Mouse (Mus musculus) liver, postnatal 0 days (tissue): Measurements from ENCODE around the gene Csde1. TPM values are rescaled to one million over a fixed set of nuclear protein-coding genes. Genes with fewer than 3 reads are reported as not detected.

Source experiments
- ATAC-seq: fragments of 200-750 bp; cut with Nextera tagmentation; 2 replicates; pipeline ENCODE4 v1.8.0; 2017; ENCODE audit warnings: mild to moderate bottlenecking, moderate library complexity
- DNase-seq: peaks from one replicate; pipeline ENCODE4 v3.0.0-alpha.2; 2016
- H3K27ac ChIP-seq: fragments of 300-500 bp; sonication (generic); 2 replicates; pipeline ENCODE4 v1.5.1; 2014; ENCODE audit warnings: antibody characterized with exemption, moderate library complexity, mild to moderate bottlenecking, low read depth
- H3K27me3 ChIP-seq: fragments of 300-500 bp; sonication (generic); 2 replicates; pipeline ENCODE4 v1.6.1; 2014; ENCODE audit warnings: low read length, control low read depth, mixed read lengths; ENCODE audit not compliant: insufficient read depth
- H3K36me3 ChIP-seq: fragments of 300-500 bp; sonication (generic); replicated peaks from 2 replicates; pipeline ENCODE4 v1.6.1; 2014; ENCODE audit warnings: mild to moderate bottlenecking, control low read depth, low read length, moderate library complexity, mixed read lengths; ENCODE audit not compliant: insufficient read depth
- H3K4me1 ChIP-seq: fragments of 300-500 bp; sonication (generic); 2 replicates; pipeline ENCODE4 v1.6.1; 2014; ENCODE audit warnings: antibody characterized with exemption, mild to moderate bottlenecking, control low read depth; ENCODE audit not compliant: insufficient read depth
- H3K4me2 ChIP-seq: fragments of 300-500 bp; sonication (generic); 2 replicates; pipeline ENCODE4 v1.6.1; 2014; ENCODE audit warnings: low read depth, mild to moderate bottlenecking, low read length, moderate library complexity, mixed read lengths
- H3K4me3 ChIP-seq: fragments of 300-500 bp; sonication (generic); 2 replicates; pipeline ENCODE4 v1.5.1; 2014; ENCODE audit warnings: low read depth, low read length
- H3K9ac ChIP-seq: fragments of 300-500 bp; sonication (generic); replicated peaks from 2 replicates; pipeline ENCODE4 v1.6.1; 2014; ENCODE audit warnings: mild to moderate bottlenecking, moderate library complexity
- H3K9me3 ChIP-seq: fragments of 300-500 bp; sonication (generic); 2 replicates; pipeline ENCODE4 v1.6.1; 2016; ENCODE audit warnings: mild to moderate bottlenecking, control low read depth, low read length, mixed read lengths
- CTCF ChIP-seq: sonication (generic); IDR thresholded peaks from 2 replicates; pipeline ENCODE4 v1.5.1; 2016; ENCODE audit warnings: antibody characterized with exemption, low read depth
- EP300 ChIP-seq: IDR thresholded peaks from 2 replicates; pipeline ENCODE4 v1.6.1; 2016; ENCODE audit warnings: antibody characterized with exemption, low read depth, mild to moderate bottlenecking
- WGBS: fragments of 180-500 bp; shearing (Covaris S2); extraction: QIAGEN DNeasy Blood & Tissue Kit; methylation state at CpG from one replicate; pipeline ENCODE4 v1.1.7; 2014; ENCODE audit not compliant: insufficient replicate concordance; 5-methylcytosine and 5-hydroxymethylcytosine counted together
- polyA plus RNA-seq: library from polyadenylated mRNA; unstranded; fragments of >200 nt; fragmentation: Nextera tagmentation; extraction: Ambion mirVana; gene quantifications from 2 replicates; pipeline ENCODE4 v1.2.1, GENCODE M21; 2015

The Csde1 gene
- polyA plus RNA-seq, 1 experiment from 2014 or later: 85.1 TPM

DNA sequence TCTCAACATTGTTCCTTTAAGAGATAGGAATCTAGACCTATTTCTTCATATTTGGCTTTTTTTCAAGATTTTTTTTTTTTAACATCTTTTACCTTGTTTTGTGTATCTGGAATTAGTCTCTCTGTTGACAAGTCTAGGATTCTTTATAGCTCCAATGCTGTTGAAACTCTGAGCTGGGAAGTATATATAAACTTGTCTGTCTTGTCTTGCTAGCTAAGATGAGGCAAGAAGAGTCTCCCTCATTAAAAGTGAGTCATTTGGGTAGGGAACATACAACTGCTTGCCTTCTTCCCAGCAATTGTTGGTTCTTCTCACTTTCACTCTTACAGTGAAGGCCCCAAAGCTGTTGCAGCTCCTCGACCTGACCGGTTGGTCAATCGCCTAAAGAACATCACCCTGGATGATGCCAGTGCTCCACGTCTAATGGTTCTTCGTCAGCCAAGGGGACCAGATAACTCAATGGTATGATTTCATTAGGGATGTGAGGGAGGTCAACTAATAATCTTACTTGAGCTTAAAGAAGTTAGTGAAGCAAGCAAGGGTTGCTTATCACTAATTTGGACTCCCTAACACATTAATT is 35.9 kb downstream of the Csde1 start:
- no peak for DNase-seq
- WGBS: 86% methylated on average over 5 of the region's 5 CpGs

DNA sequence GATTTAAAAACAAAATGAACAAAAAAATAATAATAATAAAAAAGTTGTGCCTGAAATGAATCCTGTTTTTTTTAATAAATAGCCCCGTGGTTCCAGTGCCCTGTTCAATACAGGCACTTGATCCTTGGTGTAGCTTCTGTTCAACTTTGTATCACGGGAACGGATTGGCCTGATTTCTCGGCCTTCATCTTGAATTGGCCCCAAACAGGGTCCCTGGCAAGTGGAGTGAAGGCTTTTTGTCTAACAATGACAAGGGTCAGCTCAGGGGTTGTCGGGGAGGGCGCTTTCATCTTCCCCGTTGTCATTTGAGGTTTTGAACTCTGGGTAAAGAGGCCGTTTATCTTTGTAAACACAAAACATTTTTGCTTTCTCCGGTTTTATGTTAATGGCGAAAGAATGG is 37.5 kb downstream of the Csde1 start:
- Histone ChIP-seq H3K9me3 (no peaks in the 10 kb centered on the region), H3K27ac (peak overlapping the region; percentile 11; the same call in 1 of the 2 replicates), H3K9ac (no peak overlapping the region; the same call in 1 of the 2 replicates), H3K4me1 (0 out of 2 replicates have a peak, but pooled peaks cover 3% of the 10 kb centered on the region), H3K27me3 (no peaks in the 10 kb centered on the region), H3K4me2 (peak overlapping the region; percentile 72), H3K36me3 (peaks cover 58% of the 10 kb centered on the region), H3K4me3 (peak overlapping the region; percentile 90)
- WGBS: 6% methylated on average over 10 of the region's 10 CpGs
- no peak for DNase-seq
- TF ChIP-seq CTCF: no peak
- peak; percentile 22 for ATAC-seq

More for the DNA sequence above, 35.9 kb downstream of the Csde1 start:
- Histone ChIP-seq H3K9me3 (no peaks in the 10 kb centered on the region), H3K27ac (no peak overlapping the region), H3K4me1 (0 out of 2 replicates have a peak, but pooled peaks cover 3% of the 10 kb centered on the region), H3K9ac (no peak overlapping the region), H3K4me3 (no peak overlapping the region), H3K27me3 (no peaks in the 10 kb centered on the region), H3K4me2 (no peak overlapping the region), H3K36me3 (peaks cover 59% of the 10 kb centered on the region)
- TF ChIP-seq EP300 (no peak), CTCF (no peak)
- ATAC-seq: no peak

DNA sequence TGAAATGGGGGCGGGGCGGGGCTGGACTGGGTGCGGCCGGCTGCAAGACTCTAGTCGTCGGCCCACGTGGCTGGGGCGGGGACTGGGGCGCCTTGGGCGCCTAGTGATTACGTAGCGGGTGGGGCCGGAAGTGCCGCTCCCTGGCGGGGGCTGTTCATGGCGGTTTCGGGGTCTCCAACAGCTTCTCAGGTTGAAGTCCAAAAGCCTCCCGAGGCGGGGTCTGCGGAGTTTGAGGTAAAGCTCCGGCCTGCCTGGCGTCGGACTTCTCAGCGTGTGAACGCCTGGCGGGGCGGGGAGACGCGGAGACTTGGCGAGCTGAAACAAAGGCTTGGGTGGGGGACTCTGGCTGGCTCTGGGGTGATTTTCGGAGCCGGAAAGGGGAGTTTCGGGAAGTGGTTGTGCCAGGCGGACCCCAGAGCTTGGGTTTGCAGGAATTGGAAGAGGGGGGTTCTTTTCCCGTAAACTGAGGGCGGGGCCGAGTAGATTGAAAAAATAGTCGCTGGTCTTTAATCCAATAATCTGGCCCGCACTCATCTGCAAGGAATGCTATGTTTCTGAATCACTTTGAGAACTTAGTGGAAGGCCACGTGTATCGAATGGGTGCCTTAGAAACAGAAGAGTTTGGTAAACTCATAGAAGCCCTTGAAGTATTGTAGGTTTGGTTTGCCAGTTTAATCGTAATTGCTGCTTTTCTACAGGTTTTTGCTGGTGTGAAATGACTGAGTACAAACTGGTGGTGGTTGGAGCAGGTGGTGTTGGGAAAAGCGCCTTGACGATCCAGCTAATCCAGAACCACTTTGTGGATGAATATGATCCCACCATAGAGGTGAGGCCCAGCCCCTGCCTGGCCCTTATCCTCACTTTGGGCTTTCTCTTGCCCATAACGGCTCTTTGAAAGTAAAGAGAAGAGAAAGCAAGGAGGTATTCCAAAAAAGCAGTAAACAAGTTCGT is 38.3 kb downstream of the Csde1 start, which contains the start of gene Nras:
Gene Nras (plus strand): TSS at position 79 of the 951 bp plus-strand sequence.
- WGBS: 2% methylated on average over 46 of the region's 46 CpGs
- Histone ChIP-seq H3K27me3 (no peaks in the 10 kb centered on the region), H3K27ac (peak within 1 kb of the TSS; percentile 93), H3K36me3 (peaks cover 60% of the 10 kb centered on the region), H3K9me3 (no peaks in the 10 kb centered on the region), H3K4me2 (peak within 1 kb of the TSS; percentile 72), H3K4me3 (peak within 1 kb of the TSS; percentile 90), H3K4me1 (0 out of 2 replicates have a peak, but pooled peaks cover 3% of the 10 kb centered on the region), H3K9ac (peak within 1 kb of the TSS; percentile 87)
- TF ChIP-seq CTCF (no peak), EP300 (peak; percentile 55; the same call in 1 of the 2 replicates)
- ATAC-seq (peak; percentile 99), DNase-seq (peak; percentile 96)

DNA sequence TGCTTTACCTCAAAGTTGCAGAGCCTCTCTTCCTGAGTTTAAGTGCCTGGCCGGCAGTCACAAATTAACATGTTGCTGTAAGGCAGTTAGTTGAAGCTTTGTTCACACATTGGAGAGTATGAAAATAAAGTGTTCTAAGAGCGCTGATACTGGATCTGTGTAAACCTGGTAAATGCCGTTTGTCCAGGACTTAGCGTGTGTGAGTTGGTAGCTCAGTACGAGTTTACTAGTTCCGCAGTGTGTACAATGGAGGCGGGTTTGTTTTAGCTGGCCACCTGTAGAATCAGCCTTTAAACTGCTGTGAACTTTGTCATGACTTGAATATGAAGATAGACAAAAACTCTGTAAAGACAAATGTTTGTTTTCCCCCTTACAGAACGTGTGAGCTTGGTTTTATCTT is 46.7 kb downstream of the Csde1 start:
- Histone ChIP-seq H3K27me3 (no peaks in the 10 kb centered on the region), H3K4me1 (no peaks in the 10 kb centered on the region), H3K4me3 (no peak overlapping the region), H3K9ac (no peak overlapping the region), H3K36me3 (peaks cover 47% of the 10 kb centered on the region), H3K9me3 (no peaks in the 10 kb centered on the region), H3K4me2 (no peak overlapping the region), H3K27ac (no peak overlapping the region)
- TF ChIP-seq CTCF: no peak
- no peak for TF ChIP-seq EP300
- 85% methylated on average over 8 of the region's 8 CpGs for WGBS
- DNase-seq (no peak), ATAC-seq (no peak)

DNA sequence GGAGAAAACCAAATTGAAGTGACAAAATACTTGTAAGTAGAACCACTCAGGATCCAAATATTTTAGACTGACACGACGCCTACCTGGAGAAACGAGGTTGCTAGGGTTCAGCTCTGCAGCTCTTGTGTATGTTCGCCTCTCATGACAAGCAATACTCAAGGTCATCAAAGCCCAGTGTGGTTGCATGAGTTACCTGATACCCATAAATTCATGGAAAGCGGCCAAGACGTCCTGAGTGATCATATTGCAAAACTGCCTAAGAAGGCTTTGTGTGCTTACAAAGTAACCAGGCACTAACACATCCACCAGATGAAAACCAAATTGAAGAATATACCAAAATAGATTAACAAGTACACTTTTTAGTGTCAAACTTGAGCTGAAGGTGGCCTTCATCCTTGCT is 48.7 kb downstream of the Csde1 start:
- H3K4me2 ChIP-seq: no peak overlapping the region
- H3K4me1 ChIP-seq: no peaks in the 10 kb centered on the region
- DNase-seq (no peak), ATAC-seq (no peak)
- no peak for TF ChIP-seq EP300
- no peak for TF ChIP-seq CTCF
- no peaks in the 10 kb centered on the region for H3K27me3 ChIP-seq
- H3K9me3 ChIP-seq: no peaks in the 10 kb centered on the region
- no peak overlapping the region for H3K9ac ChIP-seq
- H3K36me3 ChIP-seq: peaks cover 29% of the 10 kb centered on the region
- no peak overlapping the region for H3K27ac ChIP-seq
- no peak overlapping the region for H3K4me3 ChIP-seq
- 90% methylated on average over 6 of the region's 6 CpGs for WGBS

DNA sequence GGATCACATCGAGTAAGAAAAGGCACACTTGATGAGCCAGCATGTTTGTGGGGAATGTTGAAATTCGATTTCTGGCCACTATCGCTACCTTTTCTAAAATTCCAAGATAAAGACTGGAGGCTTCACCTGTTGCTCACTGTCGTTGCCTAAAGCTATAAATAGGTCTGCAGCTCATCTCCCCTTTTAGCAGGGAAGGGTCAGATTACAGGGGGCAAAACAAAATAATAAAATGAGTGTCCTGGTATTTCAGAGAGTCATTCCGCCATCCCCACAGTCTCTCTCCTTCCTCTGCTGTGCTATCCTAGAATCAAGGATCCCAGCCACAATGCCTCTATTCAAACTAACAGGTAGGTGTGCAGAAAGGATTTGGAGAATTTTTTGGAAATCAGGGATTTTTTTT is 53.5 kb downstream of the Csde1 start, which contains the start of gene Ampd1:
Gene Ampd1 (plus strand): TSS at position 244 of the 400 bp plus-strand sequence.
- DNase-seq (no peak), ATAC-seq (no peak)
- no peak within 1 kb of the TSS for H3K9ac ChIP-seq
- no peaks in the 10 kb centered on the region for H3K27me3 ChIP-seq
- H3K36me3 ChIP-seq: 0 out of 2 replicates have a peak, but pooled peaks cover 3% of the 10 kb centered on the region
- no peaks in the 10 kb centered on the region for H3K9me3 ChIP-seq
- no peaks in the 10 kb centered on the region for H3K4me1 ChIP-seq
- H3K27ac ChIP-seq: no peak within 1 kb of the TSS
- TF ChIP-seq CTCF: no peak
- TF ChIP-seq EP300: no peak
- 73% methylated on average over 5 of the region's 5 CpGs for WGBS
- no peak within 1 kb of the TSS for H3K4me2 ChIP-seq
- no peak within 1 kb of the TSS for H3K4me3 ChIP-seq
